Mouse (Mus musculus) brain, adult 2 months (tissue): Measurements from ENCODE around the gene St7.
"Not testable (repeated sequence)": the region's sequence is repeated elsewhere in the genome, so short reads cannot be mapped to it uniquely, and the experiment has no call there.

Source experiments
- DNase-seq: peaks from one replicate; pipeline ENCODE4 v3.0.0; 2011; ENCODE audit warnings: low read depth, low spot score

Gene St7

DNA sequence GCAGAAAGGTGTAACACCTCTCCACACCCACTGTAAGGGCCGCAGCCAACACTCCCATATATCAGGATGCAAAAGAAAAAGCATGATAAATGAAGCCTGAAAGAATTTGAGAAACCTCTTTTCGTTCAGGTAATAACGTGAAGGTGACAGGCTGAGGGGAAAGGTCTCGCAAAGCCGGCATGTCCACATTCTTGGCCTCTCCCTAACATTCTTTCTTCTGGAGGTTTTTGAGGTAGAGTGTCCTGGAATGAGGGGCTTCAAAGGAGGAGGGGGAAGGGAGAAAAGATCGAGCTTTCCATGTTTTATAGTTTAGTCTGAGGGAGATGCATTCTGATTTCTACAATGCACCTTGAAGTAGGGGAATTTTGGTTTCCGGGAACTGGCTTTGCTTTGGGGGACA is at the start of gene St7:
St7 (plus strand) TSS at position 287 of the 400 bp plus-strand sequence.
- no peak for DNase-seq

DNA sequence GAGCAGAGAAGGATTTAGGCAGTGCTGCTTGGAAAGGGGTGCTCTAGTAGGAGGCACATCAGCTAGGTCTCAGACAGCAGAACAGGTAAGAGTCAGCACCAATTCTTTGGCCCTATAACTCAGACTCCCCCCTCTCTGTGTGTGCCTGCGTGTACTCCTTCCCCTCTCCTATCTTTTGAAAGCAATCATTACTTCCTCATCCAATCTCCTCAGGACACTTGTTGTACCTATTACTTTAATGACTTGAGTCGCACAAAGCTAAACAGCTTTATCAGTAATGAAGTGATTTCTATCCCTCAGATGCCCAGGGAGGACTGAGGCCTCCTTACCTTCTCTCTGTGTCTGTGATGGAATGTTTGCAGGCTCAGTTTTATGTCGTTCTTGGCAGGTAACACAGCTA is 46.6 kb upstream of the St7 start:
- no peak for DNase-seq

DNA sequence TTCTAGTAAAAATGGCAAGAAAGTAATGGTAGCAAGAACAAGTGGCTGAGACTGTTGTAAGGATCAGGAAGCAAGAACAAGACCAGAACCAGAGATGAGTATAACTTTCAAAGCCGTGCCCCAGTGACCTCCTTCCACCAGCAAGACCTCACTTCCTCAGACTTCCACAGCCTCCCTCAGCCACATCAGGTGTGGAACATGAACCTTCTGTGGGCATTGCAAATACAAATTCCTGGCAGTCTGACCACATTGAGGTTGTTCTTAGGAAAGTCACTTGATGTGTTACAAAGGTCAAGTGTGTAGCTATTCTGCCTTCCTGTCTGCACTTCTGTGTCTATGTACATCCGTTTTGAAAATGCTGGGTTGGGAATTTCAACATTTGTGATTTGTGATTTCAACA is 40.6 kb upstream of the St7 start:
- DNase-seq, result no peak

DNA sequence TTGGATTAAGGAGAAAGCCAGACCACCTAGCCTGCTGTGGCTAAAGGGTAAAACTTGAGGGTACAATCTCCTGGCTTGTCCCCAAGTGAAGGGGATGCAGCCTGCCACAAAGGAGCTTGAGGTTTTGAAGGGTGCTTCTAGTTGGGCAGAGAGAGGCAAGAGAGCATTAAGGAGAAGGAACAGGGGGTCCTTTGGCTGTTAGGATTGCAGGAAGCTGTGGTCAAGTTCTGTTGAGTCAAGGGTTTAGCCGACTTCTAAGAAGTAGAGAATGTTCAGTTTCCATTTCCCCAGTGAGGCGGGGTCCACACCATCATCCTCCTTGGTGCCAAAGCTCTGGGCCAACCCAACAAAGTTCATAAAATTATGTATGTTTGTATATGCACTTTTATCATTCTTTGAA is 37.7 kb upstream of the St7 start:
- no peak for DNase-seq

GRCm38 (mm10) chr6:17657308-17657707 is 35.4 kb upstream of the St7 start:
- peak; percentile 98 for DNase-seq

- DNase-seq, result no peak
Measured at GRCm38 (mm10) chr6:17665348-17665747, 27.4 kb upstream of the St7 start.

DNA sequence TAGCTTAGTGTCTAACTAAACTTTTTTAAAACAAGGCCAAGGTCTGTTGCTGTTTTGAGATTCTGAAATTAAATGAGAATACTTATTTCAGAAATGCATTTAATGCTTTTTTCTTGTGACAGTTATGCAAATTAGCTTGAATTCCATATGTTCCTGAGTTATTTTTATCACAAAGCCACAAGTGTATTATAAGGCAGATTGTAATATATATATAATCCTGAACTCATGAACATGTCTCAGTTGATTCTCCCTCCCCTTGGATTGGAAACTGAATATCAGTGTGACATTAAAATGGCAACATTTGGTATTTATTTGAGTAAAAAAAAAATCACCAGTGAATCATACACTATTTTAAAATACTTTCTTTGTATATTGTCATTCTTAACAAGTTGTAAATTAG is 26.7 kb upstream of the St7 start:
- DNase-seq, result peak; percentile 29

GRCm38 (mm10) chr6:17667813-17668212 is 24.9 kb upstream of the St7 start:
- DNase-seq, result no peak

DNA sequence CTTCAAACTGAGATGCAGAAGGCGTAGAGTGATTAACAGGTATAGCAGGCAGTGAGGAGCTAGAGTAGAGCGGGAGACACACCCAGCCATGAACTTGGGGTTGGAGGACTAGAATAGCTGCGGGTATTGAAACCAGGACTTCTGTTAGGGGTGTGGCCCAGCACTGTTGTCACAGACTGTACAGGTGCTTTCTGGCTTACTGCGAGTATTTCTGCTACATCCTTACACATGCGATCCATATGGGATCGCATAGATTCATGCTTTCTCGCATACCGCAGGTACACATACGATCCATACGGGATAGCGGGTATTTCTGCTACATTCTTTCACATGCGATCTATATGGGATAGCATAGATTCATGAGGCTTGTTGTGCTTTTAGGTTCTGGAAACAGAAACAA is 24.4 kb upstream of the St7 start:
- DNase-seq, result no peak

DNA sequence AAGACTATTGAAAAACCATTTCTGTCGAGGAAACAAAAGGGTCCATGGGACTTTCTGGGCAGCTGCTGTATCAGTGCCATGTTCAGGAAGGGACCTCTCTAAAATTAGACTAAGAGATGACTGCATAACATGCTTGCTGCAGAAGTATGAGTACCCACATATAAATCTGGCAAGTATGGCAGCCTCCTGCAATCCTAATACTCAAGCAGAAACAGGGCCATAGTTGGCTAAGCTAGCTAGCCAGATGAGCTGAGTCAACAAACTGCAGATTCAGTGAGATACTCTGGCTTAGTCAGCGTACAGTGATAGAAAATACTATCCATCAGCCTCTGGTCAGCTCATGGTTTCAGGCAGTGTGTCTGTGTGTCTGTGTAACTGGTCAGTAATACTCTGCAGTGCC is 22.9 kb upstream of the St7 start:
- DNase-seq, result no peak

- peak; percentile 89 for DNase-seq
Measured at GRCm38 (mm10) chr6:17675019-17675756, 17.5 kb upstream of the St7 start.

GRCm38 (mm10) chr6:17677008-17677407 is 15.7 kb upstream of the St7 start:
- no peak for DNase-seq

- no peak for DNase-seq
Measured at GRCm38 (mm10) chr6:17680266-17680925, 12.3 kb upstream of the St7 start.

DNA sequence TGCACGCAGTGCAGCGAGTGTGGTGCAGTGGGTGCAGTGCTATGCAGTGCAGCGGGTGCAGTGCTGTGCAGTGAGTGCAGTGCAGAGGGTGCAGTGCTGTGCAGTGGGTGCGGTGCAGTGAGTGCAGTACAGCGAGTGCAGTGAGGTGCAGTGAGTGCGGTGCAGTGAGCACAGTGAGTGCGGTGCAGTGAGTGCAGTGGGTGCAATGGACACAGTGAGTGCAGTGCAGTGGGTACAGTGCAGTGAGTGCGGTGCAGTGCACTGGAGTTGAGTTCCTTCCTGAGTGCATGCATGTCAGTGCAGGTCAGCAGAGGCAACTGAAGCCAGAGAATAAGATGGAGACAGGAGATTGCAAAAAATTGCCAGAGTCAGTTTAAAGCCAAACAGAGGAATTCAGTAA is 10.9 kb upstream of the St7 start:
- DNase-seq, result no peak

DNA sequence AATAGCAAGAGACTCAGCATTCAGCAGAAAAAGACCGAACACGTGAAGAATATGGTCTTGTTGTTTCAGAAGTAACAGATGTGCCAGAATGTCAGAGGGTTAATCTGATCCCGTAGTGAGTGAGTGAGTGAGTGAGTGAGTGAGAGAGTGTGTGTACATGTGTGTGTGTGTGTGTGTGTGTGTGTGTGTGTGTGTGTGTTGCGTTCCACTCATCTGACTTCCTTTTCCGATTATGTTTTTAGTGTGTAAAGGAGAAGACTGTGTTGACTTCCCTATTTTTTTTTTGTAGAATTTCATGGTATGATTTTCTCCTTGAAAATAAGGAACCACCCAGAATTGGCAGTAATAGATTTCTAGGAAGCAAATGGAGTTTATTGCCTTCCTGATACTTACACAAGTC is 4.1 kb upstream of the St7 start:
- DNase-seq, result no peak

- DNase-seq, result peak; percentile 66
Measured at GRCm38 (mm10) chr6:17693726-17694549, 1.2 kb downstream of the St7 start.

- DNase-seq, result peak; percentile 88
Measured at GRCm38 (mm10) chr6:17694550-17694951, 1.8 kb downstream of the St7 start.

DNA sequence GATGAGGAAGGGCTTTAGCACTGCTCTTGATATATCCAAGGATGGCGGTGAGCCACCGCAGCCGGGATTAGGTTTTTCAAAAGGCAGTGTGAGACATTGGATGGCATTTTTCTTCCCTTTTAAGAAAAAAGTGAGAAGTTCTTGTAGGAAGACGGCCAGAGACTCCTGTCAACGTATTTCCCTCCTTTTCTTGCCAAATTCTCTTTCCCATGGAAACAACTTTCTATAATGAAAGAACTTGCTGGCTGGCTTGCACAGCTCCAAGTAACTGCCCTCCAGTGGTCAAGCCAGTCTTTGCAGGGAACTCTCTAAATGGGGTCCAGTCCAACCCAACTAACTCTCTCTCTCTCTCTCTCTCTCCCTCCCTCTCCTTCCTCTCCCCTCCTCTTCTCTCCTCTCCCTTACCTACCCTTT is 3.6 kb downstream of the St7 start:
- DNase-seq, result peak; percentile 79

DNA sequence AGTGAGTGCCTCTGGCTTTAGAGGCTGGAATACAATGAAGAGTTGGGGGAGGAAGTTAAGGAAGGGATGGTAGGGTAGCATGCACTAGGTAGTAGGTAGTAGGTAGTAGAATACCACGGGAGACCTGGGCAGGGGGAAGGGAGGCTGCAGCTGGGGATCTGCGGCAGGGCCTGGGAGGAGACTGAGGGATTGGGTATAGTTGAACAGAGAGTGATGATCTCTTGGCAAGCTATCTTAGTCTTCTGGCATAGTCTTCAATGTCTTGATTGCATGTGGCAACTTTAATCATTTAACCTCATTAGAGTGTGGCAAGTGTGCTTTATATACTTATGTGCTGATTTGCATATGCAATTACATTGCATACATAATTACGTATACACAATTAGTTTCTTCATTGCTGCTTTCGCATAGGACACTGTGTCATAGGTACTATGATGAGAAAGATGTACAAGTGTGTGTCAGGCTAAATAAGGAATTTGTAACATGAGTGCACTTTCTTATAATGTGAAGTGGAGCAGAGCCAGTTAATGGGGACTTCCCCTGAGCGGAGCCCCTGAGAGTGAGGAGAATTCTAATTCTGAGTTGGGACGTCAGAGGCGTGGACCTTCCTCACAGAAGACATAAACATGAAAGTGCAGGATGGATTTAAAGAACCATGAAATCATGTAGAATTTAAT is 8.3 kb downstream of the St7 start:
- DNase-seq, result no peak

DNA sequence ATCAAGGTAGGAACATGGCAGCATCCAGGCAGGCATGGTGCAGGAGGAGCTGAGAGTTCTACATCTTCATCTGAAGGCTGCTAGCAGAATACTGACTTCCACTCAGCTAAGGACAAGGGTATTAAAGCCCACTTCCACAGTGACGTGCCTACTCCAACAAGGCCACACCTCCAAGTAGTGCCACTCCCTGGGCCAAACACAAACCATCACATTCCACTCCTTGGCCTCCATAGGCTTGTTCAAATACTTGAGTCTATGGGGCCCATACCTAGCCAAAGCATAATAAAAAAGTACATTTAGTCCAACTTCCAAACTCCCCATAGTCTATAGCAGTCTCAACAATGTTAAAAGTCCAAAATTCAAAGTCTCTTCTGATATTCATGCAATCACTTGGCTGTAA is 11.3 kb downstream of the St7 start:
- DNase-seq, result not testable (repeated sequence)

- no peak for DNase-seq
Measured at GRCm38 (mm10) chr6:17705973-17706372, 13.2 kb downstream of the St7 start.

DNA sequence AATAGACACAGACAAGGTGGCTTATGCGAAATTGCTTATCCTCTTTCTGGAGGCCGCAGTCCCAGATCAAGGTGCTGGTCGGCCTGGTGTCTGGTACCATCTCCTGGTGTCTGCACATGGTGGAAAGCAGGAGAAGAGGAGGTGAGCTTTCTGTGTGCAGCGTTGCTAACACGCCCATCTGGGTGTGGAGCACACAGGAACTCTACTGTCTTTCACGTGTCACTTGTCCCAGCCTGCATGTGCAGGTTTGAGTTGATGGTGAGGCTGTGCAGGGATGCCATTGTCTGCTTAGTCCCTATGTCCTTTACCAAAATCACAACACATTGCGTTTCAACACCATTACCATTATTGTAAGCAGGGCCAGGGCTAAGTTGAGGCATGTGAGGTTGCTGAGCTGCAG is 26.2 kb downstream of the St7 start:
- no peak for DNase-seq
